Mouse (Mus musculus) testis, adult 2 months (tissue): Measurements from ENCODE around the gene 1700023F06Rik.

Experiments
- CTCF ChIP-seq: fragments of 200-500 bp; IDR thresholded peaks from 2 replicates; pipeline ENCODE4 v1.5.1; 2012; ENCODE audit warnings: low read depth, mild to moderate bottlenecking, inconsistent platforms, low read length, moderate library complexity; ENCODE audit not compliant: control insufficient read depth, insufficient read depth, insufficient replicate concordance
- POLR2A ChIP-seq: fragments of 200-500 bp; IDR thresholded peaks from 2 replicates; pipeline ENCODE4 v1.6.1; 2012; ENCODE audit warnings: low read depth, mild to moderate bottlenecking, inconsistent platforms, low read length, moderate library complexity; ENCODE audit not compliant: control insufficient read depth

- no peak for TF ChIP-seq CTCF
- peak; percentile 77; the same call in 1 of the 2 replicates for TF ChIP-seq POLR2A
Measured at GRCm38 (mm10) chr11:103208458-103208857, at the start of gene 1700023F06Rik.
